Mouse (Mus musculus): ENCODE data around the gene Vegfb.

The Vegfb gene

GRCm38 (mm10) chr19:6970460-6971085 lies 16.9 kb downstream of the Vegfb start:
- DNase-seq: no peak

DNA sequence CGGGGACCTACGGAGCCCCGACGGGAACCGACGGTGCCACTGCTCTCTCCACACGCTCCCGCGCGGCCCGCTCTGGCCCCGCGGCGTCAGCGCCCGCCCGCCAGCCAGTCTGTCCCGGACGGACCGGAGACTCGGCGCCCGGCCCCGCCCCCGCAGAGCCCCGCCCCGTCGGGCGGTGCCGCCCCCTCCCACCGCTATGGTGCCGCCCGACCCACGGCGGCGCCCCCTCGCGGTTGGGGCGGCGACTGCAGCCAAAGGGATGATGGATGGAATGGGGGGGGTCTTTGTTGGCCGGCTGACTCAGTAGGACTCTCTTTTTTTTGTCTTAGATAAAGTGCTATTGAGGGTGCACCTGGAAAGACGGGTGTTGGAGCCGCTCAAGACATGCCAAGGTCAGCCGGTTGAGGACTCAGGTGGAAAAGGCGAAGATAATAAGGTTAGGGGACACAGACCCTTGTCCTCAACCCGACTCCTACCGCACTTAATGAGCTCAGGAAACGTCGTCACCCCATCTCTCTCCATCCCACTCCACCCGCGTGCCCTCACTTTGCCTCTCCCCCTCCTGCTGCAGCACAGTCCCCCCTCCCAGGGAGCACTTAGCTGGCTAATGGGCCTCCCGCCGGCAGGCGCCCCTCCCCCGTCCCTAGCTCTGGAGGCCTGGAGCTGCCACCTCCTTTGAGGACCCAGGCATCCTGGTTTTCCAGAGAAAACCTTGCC lies 17.6 kb downstream of the Vegfb start:
- no peak for DNase-seq

- no peak for DNase-seq
Measured at GRCm38 (mm10) chr19:6969291-6969664, 18.2 kb downstream of the Vegfb start.

DNA sequence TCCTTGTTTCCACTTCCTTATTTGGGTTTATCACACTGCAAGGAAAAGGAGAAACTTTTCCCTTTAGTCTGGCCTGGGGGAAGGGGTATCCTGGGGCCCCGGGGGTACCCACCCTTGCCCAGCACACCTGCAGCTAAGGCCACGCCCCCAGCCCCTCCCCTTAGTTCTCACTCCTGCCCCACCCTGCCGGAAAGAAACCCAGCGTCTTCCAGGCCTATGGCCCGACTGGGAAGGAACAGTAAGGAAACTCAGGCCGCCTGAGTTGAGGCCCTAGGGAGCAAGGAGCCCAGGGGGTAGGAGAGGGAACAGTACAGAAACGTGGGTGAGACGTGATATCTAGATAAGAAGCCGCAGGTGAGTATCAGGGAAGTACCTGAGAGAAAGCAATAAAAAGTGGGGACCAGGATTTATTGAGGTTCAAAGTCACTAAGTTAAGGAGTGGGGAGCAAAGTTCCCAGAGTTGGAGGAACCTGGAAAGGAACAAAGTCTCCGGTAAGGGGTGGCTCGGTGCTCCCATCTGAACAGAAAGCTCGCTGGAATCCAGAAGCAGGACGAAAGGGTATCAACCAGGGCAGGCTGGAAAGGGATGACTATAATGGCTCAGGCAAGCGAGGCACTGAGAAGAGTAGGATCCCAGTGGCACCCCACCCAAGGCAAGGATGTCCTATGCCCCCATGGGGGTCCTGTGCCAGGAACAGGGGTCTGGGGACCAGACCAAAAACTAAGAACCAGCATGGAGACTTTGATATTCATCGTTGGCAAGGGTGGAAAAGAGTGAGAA lies 18.8 kb downstream of the Vegfb start:
- DNase-seq: no peak

DNA sequence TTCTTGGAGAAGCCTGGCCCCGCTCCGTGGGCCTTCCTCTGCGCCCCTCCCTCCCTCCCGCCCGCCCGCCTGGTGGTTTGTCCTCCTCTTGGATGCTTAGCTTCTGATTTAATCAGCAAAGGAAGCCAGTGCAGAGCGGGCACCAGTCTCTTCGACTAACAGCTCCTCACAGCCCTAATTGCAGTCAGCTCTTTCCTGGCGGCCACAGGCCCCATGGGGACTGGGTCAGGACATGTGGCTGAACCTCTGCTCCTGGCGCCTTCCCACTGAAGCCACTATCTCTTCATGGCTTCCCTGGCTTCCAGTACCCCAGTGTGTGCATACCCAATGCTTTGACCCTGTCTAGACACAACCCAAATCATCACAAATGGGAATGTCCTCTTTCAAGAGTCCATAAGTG lies 31.0 kb downstream of the Vegfb start:
- no peak for DNase-seq

GRCm38 (mm10) chr19:6955424-6955823 lies 32.0 kb downstream of the Vegfb start:
- DNase-seq: peak; percentile 23

DNA sequence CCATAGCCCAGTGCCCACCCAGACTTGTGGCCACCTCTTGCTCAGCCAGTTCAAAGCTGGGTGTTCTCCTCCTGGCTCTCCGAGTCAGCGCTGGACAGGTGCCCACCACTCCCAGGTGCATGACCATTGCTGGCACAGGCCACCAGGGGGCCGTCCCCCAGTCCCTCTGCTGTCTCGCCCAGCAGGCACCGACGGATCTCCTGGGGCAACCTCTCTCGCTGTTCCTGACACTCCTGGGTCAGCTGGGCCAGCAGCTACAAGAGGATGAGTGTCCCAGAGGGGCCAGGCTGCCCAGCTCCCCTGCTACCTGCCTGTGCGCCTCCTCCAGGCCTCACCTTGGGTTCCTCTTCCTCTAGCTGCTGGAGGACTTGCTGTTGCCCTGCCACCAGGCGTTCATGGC lies 33.4 kb downstream of the Vegfb start:
- peak; percentile 60 for DNase-seq

- DNase-seq: no peak
Measured at GRCm38 (mm10) chr19:6952712-6953037, 34.8 kb downstream of the Vegfb start.

DNA sequence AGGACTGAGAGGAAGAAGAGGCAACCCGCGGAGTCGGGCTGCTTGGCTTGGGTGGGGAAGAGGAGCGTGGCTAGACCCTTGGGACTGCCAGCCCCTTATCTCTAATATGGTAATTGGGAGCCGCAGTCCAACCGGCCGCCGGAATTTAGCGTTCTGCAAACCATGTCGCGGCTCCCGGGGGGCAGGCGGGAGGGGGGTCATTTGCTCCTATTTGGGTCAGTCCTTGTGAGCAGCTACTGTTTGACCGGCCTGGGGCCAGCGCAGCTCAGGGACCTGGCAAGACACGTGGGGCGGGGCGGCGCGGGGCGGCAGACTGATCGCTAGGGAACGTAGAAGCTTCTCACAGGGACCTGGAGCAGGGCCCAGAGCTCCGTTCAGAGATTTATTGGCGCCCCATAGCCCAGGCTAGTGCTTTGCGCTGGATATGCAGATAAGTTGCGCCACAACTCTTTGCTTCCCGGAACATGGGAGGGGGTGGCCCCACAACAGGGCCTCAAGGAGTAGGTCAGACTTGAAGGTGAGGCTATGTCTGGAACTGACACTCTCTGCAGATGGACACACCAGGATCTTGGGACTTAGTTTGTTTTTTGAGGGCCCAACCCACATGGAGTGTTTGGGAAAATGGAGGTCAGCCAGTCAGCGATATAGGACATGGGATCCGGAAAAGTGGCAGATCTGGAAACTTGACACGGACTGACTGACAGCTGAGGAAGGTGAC lies 35.3 kb downstream of the Vegfb start:
- peak; percentile 79 for DNase-seq

DNA sequence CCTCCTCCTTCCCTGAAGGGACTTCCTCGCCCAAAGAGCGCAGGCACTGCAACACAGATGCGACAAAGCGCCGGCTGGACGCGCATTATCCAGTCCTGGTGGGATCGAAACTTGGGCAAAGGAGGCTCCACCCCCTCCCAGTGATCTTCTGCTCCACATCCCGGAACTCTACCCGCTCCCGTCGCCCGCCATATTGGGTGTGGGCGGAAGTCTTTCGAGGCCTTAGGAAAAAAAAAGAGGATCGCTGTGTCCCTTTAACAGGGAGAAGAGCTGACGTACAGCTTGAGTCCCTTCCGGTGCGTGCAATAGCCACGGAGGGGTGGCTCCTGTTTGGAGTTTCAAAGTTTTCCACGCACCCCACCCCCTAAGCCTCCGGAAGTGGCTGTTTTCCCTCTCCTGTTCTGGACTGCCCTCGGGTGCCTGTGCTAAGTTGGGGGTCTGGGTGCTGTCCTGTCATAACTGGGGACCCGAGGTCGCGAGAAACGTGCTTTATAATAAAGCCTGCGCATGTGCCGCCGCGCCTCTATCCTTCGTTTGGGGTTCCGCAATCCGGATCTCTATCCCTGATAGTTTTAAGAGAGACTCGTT lies 36.0 kb downstream of the Vegfb start:
- DNase-seq: peak; percentile 88

DNA sequence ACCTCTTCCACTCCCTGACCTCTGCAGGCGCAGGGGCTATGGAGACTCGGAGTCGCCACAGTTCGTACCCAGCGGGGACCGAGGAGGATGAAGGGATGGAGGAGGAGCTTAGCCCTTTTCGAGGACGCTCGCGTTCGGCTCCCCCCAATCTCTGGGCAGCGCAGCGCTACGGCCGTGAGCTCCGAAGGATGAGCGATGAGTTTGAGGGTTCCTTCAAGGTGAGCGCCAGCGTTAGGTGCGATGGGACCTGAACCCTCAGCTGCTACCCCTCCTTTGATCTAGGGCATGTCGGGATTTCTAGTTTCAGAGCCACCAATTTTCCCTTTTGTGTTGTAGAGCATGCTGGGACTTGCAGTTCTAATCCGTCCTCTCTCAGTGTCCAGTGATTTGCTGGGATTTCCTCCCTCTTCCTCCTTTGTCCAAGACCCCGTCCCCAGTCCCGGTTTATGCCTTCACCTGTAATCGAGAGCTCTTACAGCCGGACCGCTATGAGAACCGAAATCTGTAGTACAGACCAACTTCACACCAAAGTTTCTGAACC lies 36.8 kb downstream of the Vegfb start:
- peak; percentile 56 for DNase-seq

- no peak for DNase-seq
Measured at GRCm38 (mm10) chr19:6949951-6950350, 37.5 kb downstream of the Vegfb start.

GRCm38 (mm10) chr19:6949532-6949931 lies 37.9 kb downstream of the Vegfb start:
- no peak for DNase-seq

DNA sequence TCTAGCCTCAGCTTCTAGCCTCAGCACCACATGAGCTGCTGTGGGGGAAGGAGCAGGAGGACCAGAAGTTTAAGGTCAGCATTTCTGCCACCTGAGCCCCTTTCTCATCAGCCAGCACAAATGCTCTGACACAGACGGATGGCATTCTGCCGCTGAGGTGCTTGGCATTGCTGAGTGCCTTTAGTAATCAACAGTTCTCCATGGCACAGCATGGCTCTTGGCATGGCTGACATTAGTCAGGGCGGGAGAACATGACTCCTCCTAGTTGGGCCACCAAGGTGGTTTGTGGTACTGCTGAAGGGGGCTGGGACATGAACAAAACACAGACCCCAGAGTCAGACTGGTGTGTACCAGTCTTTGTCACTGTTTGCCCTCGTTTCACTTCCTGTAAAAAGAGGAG lies 39.3 kb downstream of the Vegfb start:
- DNase-seq: peak; percentile 69

GRCm38 (mm10) chr19:6947742-6948141 lies 39.7 kb downstream of the Vegfb start:
- no peak for DNase-seq

GRCm38 (mm10) chr19:6943709-6944108 lies 43.7 kb downstream of the Vegfb start:
- no peak for DNase-seq

DNA sequence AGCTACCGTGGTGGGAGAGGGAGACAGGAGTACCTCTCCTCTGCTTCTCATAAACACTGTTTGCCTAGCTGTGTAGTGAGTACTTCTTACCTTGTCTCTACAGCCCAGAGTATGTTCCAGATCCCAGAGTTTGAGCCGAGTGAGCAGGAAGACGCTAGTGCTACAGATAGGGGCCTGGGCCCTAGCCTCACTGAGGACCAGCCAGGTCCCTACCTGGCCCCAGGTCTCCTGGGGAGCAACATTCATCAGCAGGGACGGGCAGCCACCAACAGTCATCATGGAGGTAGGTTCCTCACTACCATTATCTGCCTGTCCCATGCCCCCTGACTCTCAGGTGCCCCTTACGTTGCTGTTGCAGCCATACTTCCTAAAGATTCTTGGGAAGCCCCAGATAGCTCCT lies 44.7 kb downstream of the Vegfb start:
- no peak for DNase-seq

DNA sequence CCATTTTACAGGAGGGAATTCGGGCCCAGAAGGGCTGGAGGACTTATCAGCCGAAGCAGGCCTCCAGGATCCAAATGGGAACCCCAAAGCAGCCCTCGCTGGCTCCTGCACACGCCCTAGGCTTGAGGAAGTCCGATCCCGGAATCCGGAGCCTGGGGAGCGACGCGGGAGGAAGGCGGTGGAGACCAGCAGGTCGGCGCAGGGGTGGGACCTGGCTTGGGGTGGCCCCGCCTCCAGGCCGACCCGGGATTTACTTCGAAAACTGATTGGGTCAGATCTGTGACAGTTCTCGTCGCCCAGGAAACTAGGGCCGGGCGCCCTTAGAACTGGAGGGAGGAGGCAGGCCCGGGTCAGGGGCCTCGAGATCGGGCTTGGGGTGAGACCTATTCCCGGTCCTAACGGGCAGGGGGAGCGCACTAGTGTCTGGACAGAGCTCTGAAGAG lies 45.2 kb downstream of the Vegfb start, which contains the start of gene Gpr137:
TSS of gene Gpr137 (minus strand) at position 232 of the 443 bp plus-strand sequence.
- DNase-seq: peak; percentile 90

DNA sequence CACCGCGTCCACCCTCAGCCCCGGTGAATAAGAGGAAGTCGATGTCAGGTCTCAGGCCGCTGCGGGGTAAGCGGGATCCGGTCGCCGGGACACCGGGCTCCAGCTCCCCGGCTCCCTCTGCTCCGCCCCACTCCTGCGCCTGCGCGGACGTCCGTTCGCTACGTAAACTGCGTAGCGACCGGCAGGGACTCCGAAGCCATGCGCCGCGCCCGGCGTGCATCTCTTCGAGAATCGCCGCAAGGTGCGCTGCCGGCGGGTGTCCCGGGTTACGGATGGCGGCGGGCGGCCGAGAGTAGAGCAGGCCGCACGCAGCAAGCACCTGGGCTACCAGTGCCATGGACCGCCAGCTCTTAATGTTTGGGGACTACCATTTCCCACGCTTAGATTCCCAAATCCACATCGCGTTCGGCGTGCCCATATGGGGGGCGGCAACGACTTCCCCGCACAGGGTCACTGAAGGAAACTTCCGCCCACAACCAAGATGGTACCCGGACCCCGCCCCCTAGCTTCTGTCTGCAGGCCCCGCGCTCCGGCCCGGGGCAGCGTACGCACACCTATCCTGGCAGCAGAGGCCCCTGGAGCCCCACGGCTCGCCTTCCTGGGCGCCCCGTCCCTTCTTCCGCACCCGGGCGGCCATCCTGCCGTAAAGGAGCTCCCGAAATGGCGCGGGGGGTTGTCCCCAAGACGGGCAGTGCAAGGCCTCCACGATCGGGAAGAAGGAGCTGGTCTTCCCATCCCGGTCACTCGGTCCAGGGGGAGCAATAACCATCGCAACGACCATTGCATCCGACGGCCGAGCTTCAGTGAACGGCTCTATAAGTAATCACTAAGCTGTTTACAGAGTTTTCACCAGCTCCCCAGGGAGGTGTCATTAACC lies 45.8 kb downstream of the Vegfb start, which contains the start of gene Bad:
TSS of gene Bad (plus strand) at position 490 of the 877 bp plus-strand sequence.
- DNase-seq: peak; percentile 90

GRCm38 (mm10) chr19:6940396-6941351 lies 46.8 kb downstream of the Vegfb start:
- DNase-seq: peak; percentile 51

Measured in cerebellum, adult 11 months (tissue).